Mouse (Mus musculus) CH12.LX (cell line): ENCODE data around the gene Agbl3. TPM values are rescaled to one million over a fixed set of nuclear protein-coding genes. Genes with fewer than 3 reads are reported as not detected.

Experiments
- DNase-seq: peaks from one replicate; pipeline ENCODE4 v3.0.0-alpha.2; 2013; ENCODE audit errors: extremely low read depth
- H3K27ac ChIP-seq: 2 replicates; pipeline ENCODE4 v1.5.1; 2012; ENCODE audit warnings: low read depth, mild to moderate bottlenecking, control low read depth, moderate library complexity; ENCODE audit not compliant: insufficient read depth
- H3K27me3 ChIP-seq: replicated peaks from 2 replicates; pipeline ENCODE3; 2012; ENCODE audit warnings: inconsistent platforms
- H3K36me3 ChIP-seq, 2 experiments: replicated peaks in 1 of 2; 2 replicates each; pipeline versions ENCODE3 to v1.6.1; 2012; ENCODE audit warnings: inconsistent platforms in 1 of 2, low read length in 1 of 2, mild to moderate bottlenecking in 1 of 2, mixed read lengths in 1 of 2, moderate library complexity in 1 of 2; ENCODE audit not compliant: control insufficient read depth in 1 of 2, insufficient read depth in 1 of 2
- H3K4me1 ChIP-seq, 2 experiments: 2 replicates each; pipeline ENCODE4 v1.6.1; 2012; ENCODE audit warnings: inconsistent platforms in 1 of 2, moderate library complexity in 1 of 2; ENCODE audit not compliant: insufficient read depth in 2 of 2, control insufficient read depth in 1 of 2
- H3K4me2 ChIP-seq: 2 replicates; pipeline ENCODE4 v1.6.1; 2012; ENCODE audit warnings: low read depth, mild to moderate bottlenecking, control low read depth; ENCODE audit not compliant: poor library complexity, insufficient read depth, severe bottlenecking
- H3K4me3 ChIP-seq, 3 experiments: fragments of 150-350 bp in 1 of 3; sonication (generic) in 1 of 3; replicated peaks in 1 of 3; 2 replicates each; pipeline versions ENCODE3 to v1.5.1; 2011 to 2012; ENCODE audit warnings: low read depth in 2 of 3, low read length in 2 of 3, mild to moderate bottlenecking in 2 of 3, moderate library complexity in 2 of 3, control low read depth in 1 of 3, improper control_type of control experiment in 1 of 3, inconsistent platforms in 1 of 3, mixed read lengths in 1 of 3; ENCODE audit not compliant: poor library complexity in 1 of 3
- H3K79me2 ChIP-seq: replicated peaks from 2 replicates; pipeline ENCODE4 v1.6.1; 2012; ENCODE audit warnings: mild to moderate bottlenecking, moderate library complexity; ENCODE audit not compliant: control insufficient read depth, poor library complexity, insufficient read depth, severe bottlenecking; ENCODE audit errors: extremely low read depth
- H3K9ac ChIP-seq: 2 replicates; pipeline ENCODE4 v1.6.1; 2012; ENCODE audit warnings: low read depth, mild to moderate bottlenecking, control low read depth, moderate library complexity; ENCODE audit not compliant: insufficient read depth
- H3K9me3 ChIP-seq: replicated peaks from 2 replicates; pipeline ENCODE3; 2012; ENCODE audit warnings: low read length, inconsistent platforms, mixed read lengths
- BHLHE40 ChIP-seq: IDR thresholded peaks from 2 replicates; pipeline ENCODE4 v1.6.1; 2011; ENCODE audit warnings: mild to moderate bottlenecking, low read depth, low read length, improper control_type of control experiment
- CTCF ChIP-seq, 2 experiments: IDR thresholded peaks in 1 of 2; conservative IDR thresholded peaks in 1 of 2; 2 replicates each; pipeline ENCODE4 v1.5.1; 2011 to 2012; ENCODE audit warnings: low read depth in 2 of 2, low read length in 2 of 2, improper control_type of control experiment in 1 of 2, inconsistent platforms in 1 of 2, mild to moderate bottlenecking in 1 of 2, moderate library complexity in 1 of 2
- E2F4 ChIP-seq: IDR thresholded peaks from 2 replicates; pipeline ENCODE4 v1.6.1; 2011; ENCODE audit warnings: low read depth, low read length, improper control_type of control experiment; ENCODE audit not compliant: insufficient replicate concordance
- ELF1 ChIP-seq: IDR thresholded peaks from 2 replicates; pipeline ENCODE4 v1.6.1; 2014; ENCODE audit warnings: low read depth, mild to moderate bottlenecking, inconsistent platforms, low read length, improper control_type of control experiment
- ETS1 ChIP-seq: conservative IDR thresholded peaks from 2 replicates; pipeline ENCODE4 v1.6.1; 2012; ENCODE audit warnings: low read depth, mild to moderate bottlenecking, inconsistent platforms, low read length, improper control_type of control experiment, moderate library complexity
- HCFC1 ChIP-seq: IDR thresholded peaks from 2 replicates; pipeline ENCODE4 v1.6.1; 2012; ENCODE audit warnings: low read depth, mild to moderate bottlenecking, inconsistent platforms, low read length, improper control_type of control experiment
- IRF4 ChIP-seq: IDR thresholded peaks from 2 replicates; pipeline ENCODE4 v1.6.1; 2014; ENCODE audit warnings: low read depth, mild to moderate bottlenecking, inconsistent platforms, low read length, improper control_type of control experiment
- MAX ChIP-seq: IDR thresholded peaks from 2 replicates; pipeline ENCODE4 v1.6.1; 2011; ENCODE audit warnings: low read length, improper control_type of control experiment
- MYC ChIP-seq: IDR thresholded peaks from 2 replicates; pipeline ENCODE4 v1.6.1; 2011; ENCODE audit warnings: low read depth, mild to moderate bottlenecking, improper control_type of control experiment, low read length
- PAX5 ChIP-seq: IDR thresholded peaks from 2 replicates; pipeline ENCODE4 v1.6.1; 2012; ENCODE audit warnings: low read length, inconsistent platforms, mixed read lengths
- POLR2AphosphoS2 ChIP-seq: IDR thresholded peaks from 2 replicates; pipeline ENCODE4 v1.6.1; 2011; ENCODE audit warnings: low read depth, low read length, improper control_type of control experiment
- SMC3 ChIP-seq: IDR thresholded peaks from 2 replicates; pipeline ENCODE4 v1.6.1; 2011; ENCODE audit warnings: low read depth, low read length, improper control_type of control experiment
- ZC3H11A ChIP-seq: IDR thresholded peaks from 2 replicates; pipeline ENCODE4 v1.6.1; 2012; ENCODE audit warnings: low read depth, mild to moderate bottlenecking, inconsistent platforms, low read length, improper control_type of control experiment
- ZKSCAN1 ChIP-seq: IDR thresholded peaks from 2 replicates; pipeline ENCODE4 v1.6.1; 2012; ENCODE audit warnings: low read depth, inconsistent platforms, low read length, improper control_type of control experiment, borderline replicate concordance
- ZNF384 ChIP-seq: IDR thresholded peaks from 2 replicates; pipeline ENCODE4 v1.6.1; 2012; ENCODE audit warnings: low read depth, low read length, improper control_type of control experiment, inconsistent platforms
- dilution Hi-C: fragments of 300-500 bp; cut with MboI; formaldehyde crosslinking; loops from 2 replicates; pipeline ENCODE4 v1.14.3; 2020; ENCODE audit warnings: low sequenced_read_pairs; ENCODE audit not compliant: extremely low pct_unique_long_range_greater_than_20kb, extremely low pct_ligation_motif_present
- in situ Hi-C: fragments of 300-500 bp; cut with MboI; formaldehyde crosslinking; loops from 3 replicates; pipeline ENCODE4 v1.14.3; 2019; ENCODE audit warnings: low sequenced_read_pairs, low pct_ligation_motif_present, low pct_unique_long_range_greater_than_20kb, mixed read lengths
- polyA plus RNA-seq: library from polyadenylated mRNA; unstranded; fragments of >175 nt; gene quantifications from 2 replicates; pipeline ENCODE4 v1.2.1, GENCODE M21; 2012; ENCODE audit warnings: low read depth; ENCODE audit not compliant: insufficient read length
- total RNA-seq, 2 experiments: library from RNA; depleted of rRNA; stranded (reverse); fragments of 300-350 nt in 1 of 2; fragments of >200 nt in 1 of 2; gene quantifications; 2 replicates each; pipeline ENCODE4 v1.2.3; 2012 to 2014

Agbl3 gene
- total and polyA plus RNA-seq, 3 experiments, result 1.9 to 4.8 (median 3.4) TPM

DNA sequence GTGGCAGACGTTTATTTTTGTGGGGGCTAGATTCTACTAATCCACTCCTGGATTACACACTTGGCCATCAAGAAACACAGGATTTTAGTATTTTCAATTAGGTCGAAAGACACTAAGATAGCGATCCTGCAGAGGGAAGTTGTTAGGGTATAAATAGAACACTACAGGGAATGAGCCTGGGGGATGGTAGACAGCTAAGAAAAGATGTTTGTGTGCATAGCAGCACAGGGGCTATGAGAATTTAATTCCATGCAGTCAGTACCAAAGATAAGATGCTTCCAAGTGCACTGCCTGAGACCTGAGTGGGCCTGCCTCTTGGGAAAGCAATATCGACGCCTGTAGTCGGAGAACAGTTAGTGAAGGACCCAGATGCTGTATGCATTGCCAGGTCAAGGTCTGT lies 9.7 kb upstream of the Agbl3 start:
- no peak overlapping the region for H3K27ac ChIP-seq
- no peaks in the 10 kb centered on the region for H3K36me3 ChIP-seq
- H3K9me3 ChIP-seq, result no peaks in the 10 kb centered on the region
- no peaks in the 10 kb centered on the region for H3K27me3 ChIP-seq
- TF ChIP-seq ZC3H11A, result no peak
- TF ChIP-seq MAX, result no peak
- no peak for TF ChIP-seq E2F4
- no peak for TF ChIP-seq PAX5
- no peak for TF ChIP-seq ELF1
- no peak for TF ChIP-seq SMC3
- no peak for TF ChIP-seq BHLHE40
- no peak for TF ChIP-seq ZNF384
- TF ChIP-seq ETS1, result no peak
- no peak for TF ChIP-seq ZKSCAN1
- no peak for TF ChIP-seq HCFC1
- H3K4me1 ChIP-seq, result no peaks in the 10 kb centered on the region
- no peak for DNase-seq
- in situ Hi-C loops, result no loop called here
- no peak overlapping the region for H3K9ac ChIP-seq
- H3K4me2 ChIP-seq, result no peak overlapping the region
- no peak overlapping the region for H3K4me3 ChIP-seq
- dilution Hi-C loops, result no loop called here
- H3K79me2 ChIP-seq, result no peaks in the 10 kb centered on the region

DNA sequence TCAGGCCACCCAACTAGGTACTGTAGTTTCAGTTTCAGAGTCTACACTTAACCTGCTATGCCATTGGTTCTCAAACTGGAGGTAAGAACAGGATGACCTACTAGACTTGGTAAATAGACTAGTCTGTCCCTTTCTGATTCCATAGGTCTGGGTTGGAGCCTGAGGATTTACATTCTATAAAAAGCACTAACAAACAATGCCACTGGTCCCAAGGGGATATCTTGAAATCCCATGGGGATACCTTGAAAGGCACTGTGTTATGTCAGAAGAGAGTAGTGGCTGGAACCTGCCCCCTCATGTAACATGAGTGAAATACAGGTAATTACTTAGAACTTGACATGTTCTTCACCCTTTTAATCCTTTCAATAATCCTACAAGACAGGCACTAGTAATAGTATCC lies 3.8 kb upstream of the Agbl3 start:
- DNase-seq, result peak; percentile 24
- in situ Hi-C loops, result no loop called here
- H3K9ac ChIP-seq, result no peak overlapping the region

DNA sequence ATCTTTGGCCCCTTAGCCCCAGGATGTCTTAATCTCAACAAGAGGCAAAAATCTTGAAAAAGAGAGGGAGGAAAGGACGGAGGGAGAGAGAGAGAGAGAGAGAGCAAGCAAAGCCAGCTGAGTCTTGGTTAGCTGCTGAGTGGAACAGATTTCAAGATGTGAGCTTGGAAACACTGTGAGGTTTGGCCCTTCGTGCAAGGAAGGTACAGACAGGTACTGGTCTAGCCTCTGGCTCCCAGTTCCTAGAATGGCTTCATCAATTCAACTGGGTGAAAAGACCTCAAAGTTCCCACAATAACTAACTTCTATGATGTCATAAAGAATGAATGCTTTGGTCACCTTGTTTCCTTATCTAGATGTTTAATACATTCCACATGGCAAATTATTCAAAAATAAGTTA lies 3.1 kb upstream of the Agbl3 start:
- in situ Hi-C loops, result no loop called here
- H3K4me1 ChIP-seq, result peaks cover 2 to 15% of the 10 kb centered on the region in 2 experiments; a peak in 3 of 4 replicates
- no peaks in the 10 kb centered on the region for H3K27me3 ChIP-seq
- H3K4me3 ChIP-seq, result no peak overlapping the region
- no peak overlapping the region for H3K4me2 ChIP-seq
- DNase-seq, result no peak
- H3K9me3 ChIP-seq, result no peaks in the 10 kb centered on the region
- no peak overlapping the region for H3K9ac ChIP-seq
- no peak for TF ChIP-seq MYC
- no peak for TF ChIP-seq POLR2AphosphoS2
- no peak for TF ChIP-seq CTCF (conservative IDR thresholded peaks at IDR 0.05 in 1 of 2, IDR thresholded peaks at IDR 0.05 in 1 of 2; ENCODE audit: low read depth in 2 of 2, low read length in 2 of 2)
- no peak for TF ChIP-seq ZKSCAN1
- no peak for TF ChIP-seq E2F4
- TF ChIP-seq HCFC1, result no peak
- TF ChIP-seq, all 38 proteins: peak for 0
- dilution Hi-C loops, result no loop called here
- Histone ChIP-seq H3K79me2 (no peaks in the 10 kb centered on the region), H3K27ac (no peak overlapping the region), H3K36me3 (no peaks in the 10 kb centered on the region)

More for the DNA sequence above, 3.8 kb upstream of the Agbl3 start:
- Histone ChIP-seq H3K4me1 (peaks cover 2 to 15% of the 10 kb centered on the region in 2 experiments; a peak in 3 of 4 replicates), H3K27me3 (no peaks in the 10 kb centered on the region), H3K79me2 (no peaks in the 10 kb centered on the region)
- dilution Hi-C loops, result no loop called here
- TF ChIP-seq IRF4 (0 out of 2 replicates have a peak, but pooled peaks have one; percentile 26), PAX5 (no peak)
- TF ChIP-seq, all 38 proteins: peak for 1
- Histone ChIP-seq H3K36me3 (no peaks in the 10 kb centered on the region), H3K4me3 (no peak overlapping the region), H3K27ac (no peak overlapping the region), H3K9me3 (no peaks in the 10 kb centered on the region), H3K4me2 (peak overlapping the region; percentile 98)
